Mouse (Mus musculus): ENCODE measurements around the gene Gm4302. TPM values are rescaled to one million over a fixed set of nuclear protein-coding genes. Genes with fewer than 3 reads are reported as not detected.

Gm4302 gene
- polyA plus RNA-seq, 1 experiment from 2014 or later: not detected

Other genes with a start within 250 kb of the Gm4302 start
- not detected in 2 replicates for gene Gm4301, start 5.2 kb upstream of the Gm4302 start, polyA plus RNA-seq (2014; fragmentation: Nextera tagmentation; extraction: Ambion mirVana)
- not detected in 2 replicates for gene Gm4303, start 5.1 kb downstream of the Gm4302 start, polyA plus RNA-seq (2014; fragmentation: Nextera tagmentation; extraction: Ambion mirVana)
- gene Gm4305, start 10.3 kb downstream of the Gm4302 start, polyA plus RNA-seq (2014; fragmentation: Nextera tagmentation; extraction: Ambion mirVana): not detected in 2 replicates
- not detected in 2 replicates for gene Gm4307, start 20.5 kb downstream of the Gm4302 start, polyA plus RNA-seq (2014; fragmentation: Nextera tagmentation; extraction: Ambion mirVana)
- not detected in 2 replicates for gene Gm4312, start 41.7 kb downstream of the Gm4302 start, polyA plus RNA-seq (2014; fragmentation: Nextera tagmentation; extraction: Ambion mirVana)
- 26.7 and 30.4 TPM in 2 replicates for gene Tmtc3, start 146.5 kb downstream of the Gm4302 start, polyA plus RNA-seq (2014; fragmentation: Nextera tagmentation; extraction: Ambion mirVana)
- 6.1 and 8.0 TPM in 2 replicates for gene Cep290, start 146.7 kb downstream of the Gm4302 start, polyA plus RNA-seq (2014; fragmentation: Nextera tagmentation; extraction: Ambion mirVana)
- gene 4930430F08Rik, start 249.6 kb downstream of the Gm4302 start, polyA plus RNA-seq (2014; fragmentation: Nextera tagmentation; extraction: Ambion mirVana): 9.2 and 9.4 TPM in 2 replicates
- not detected in 2 replicates for gene 1700017N19Rik, start 249.6 kb downstream of the Gm4302 start, polyA plus RNA-seq (2014; fragmentation: Nextera tagmentation; extraction: Ambion mirVana)